Mouse (Mus musculus) heart, postnatal 25 days (tissue): Measurements from ENCODE around the gene Metrn. TPM values are rescaled to one million over a fixed set of nuclear protein-coding genes. Genes with fewer than 3 reads are reported as not detected.

ENCODE experiments used
- DNase-seq: peaks from one replicate; pipeline ENCODE4 v3.0.0; 2022; ENCODE audit warnings: low spot score
- intact Hi-C: fragments of 180-260 bp; cut with DNase I; formaldehyde crosslinking; loops from one replicate; pipeline ENCODE4 v1.15.1; 2025
- total RNA-seq, 2 experiments: library from RNA; stranded (reverse); gene quantifications; 2 replicates each; pipeline ENCODE4 v1.2.3; 2021

Gene Metrn
- total RNA-seq, 2 experiments from 2014 or later: 74.4 to 75.1 TPM

GRCm38 (mm10) chr17:25785281-25785745, 11.6 kb downstream of the Metrn start, which contains the start of gene Haghl:
Gene Haghl, minus strand, starts transcription at chr17:25785673.
- intact Hi-C loops: no loop called here
- peak; percentile 89 for DNase-seq

GRCm38 (mm10) chr17:25783861-25784574, 12.9 kb downstream of the Metrn start:
- intact Hi-C loops: no loop called here
- DNase-seq: no peak

DNA sequence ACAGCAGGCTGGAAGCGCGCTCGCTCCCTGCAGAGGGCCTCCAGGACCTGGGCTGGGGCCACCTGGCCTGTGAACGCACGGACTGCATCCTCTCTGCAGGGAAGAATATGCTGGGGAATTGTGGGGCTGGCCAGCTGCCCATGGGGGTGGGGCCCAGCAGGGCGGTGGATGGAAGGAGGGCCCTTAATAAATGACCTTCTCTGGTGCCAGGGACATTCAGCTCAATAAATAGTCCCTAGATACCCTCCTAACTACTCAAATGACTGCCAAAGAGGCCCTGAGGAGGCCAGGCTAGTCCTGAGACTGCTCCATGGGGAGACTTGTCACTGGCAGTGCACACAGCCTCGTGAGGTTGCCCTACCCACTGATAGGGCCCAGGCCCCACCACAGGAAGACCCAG, 13.8 kb downstream of the Metrn start:
- DNase-seq: no peak
- intact Hi-C loops: no loop called here

- DNase-seq: no peak
- intact Hi-C loops: no loop called here
These were observed 15.6 kb downstream of the Metrn start for GRCm38 (mm10) chr17:25781339-25781738.

DNA sequence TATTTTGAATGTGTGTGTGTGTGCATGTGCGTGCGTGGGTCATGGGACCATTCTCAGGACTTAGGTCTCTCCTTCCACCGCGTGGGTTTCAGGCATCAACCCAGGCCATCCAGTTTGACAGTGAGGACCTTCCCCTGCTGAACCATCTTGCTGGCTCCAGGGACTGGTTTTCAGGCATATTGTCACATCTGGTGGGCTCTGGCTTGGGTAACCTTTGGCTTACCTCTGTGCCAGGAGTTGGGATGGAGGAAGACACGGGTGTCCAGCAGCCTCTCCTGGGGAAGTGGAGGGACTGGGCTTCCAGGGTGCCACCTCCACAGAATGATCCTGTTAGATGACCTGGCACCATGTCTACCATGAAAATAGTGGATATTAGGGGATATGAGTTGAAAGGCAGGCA, 19.0 kb downstream of the Metrn start:
- DNase-seq: no peak
- intact Hi-C loops: loop anchor here (10.0 kb wide), 1 partner anchor 477 kb away; the partner anchor contains the start of gene Luc7l

- intact Hi-C loops: loop anchor here (10.0 kb wide), 1 partner anchor 479 kb away; the partner anchor contains the start of gene Luc7l
- DNase-seq: no peak
These were observed 21.4 kb downstream of the Metrn start for GRCm38 (mm10) chr17:25775318-25776062.

DNA sequence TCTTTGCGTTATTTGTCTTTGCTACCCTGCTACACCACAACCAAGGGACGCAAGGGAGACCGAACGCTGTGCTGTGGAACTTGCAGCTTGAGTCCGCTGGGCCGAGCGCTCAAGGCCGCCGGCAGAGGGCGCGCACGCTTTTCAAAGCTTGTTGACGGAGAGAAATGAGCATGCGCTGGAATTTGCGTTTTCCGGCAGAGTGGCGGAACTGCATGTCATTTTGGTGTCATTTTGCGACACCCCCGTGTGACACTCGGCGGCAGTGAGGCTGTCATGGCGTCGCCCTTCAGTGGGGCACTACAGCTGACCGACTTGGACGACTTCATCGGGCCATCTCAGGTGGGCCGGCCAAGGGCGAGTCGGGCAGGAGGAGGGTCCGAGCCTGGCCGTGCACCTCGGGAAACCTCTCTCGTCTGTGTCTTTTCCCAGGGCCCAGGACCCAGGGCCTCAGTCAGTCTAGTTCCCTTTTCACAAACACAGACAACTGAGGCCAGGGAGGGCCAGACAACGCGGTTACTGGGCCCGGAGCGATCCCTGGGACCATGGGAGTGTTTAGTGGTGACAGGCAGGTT, 23.3 kb downstream of the Metrn start, which contains the start of gene Narfl:
Gene Narfl, plus strand, starts transcription at position 228 of the 572 bp plus-strand sequence.
- peak; percentile 89 for DNase-seq
- intact Hi-C loops: loop anchor here (1.0 to 10.0 kb wide), 2 partner anchors 28 to 481 kb away; partner anchors contain the start of gene Luc7l

DNA sequence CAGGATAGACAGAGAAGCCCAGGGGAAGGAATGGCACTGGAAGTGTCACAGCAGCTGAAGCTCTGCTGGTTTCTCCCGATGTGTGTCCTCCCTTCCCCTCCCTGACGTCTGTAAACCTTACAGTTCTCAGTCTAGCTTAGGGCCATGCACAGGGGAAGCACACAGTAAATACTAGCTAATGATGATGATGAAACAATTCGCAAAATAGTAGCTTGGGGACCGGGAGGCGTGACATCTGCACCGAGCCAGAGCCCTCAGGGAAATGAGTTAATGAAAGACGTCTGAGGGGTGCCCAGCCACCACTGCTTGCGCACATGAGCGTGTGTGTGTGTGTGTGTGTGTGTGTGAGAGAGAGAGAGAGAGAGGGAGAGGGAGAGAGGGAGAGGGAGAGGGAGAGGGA, 27.6 kb downstream of the Metrn start:
- intact Hi-C loops: no loop called here
- no peak for DNase-seq

DNA sequence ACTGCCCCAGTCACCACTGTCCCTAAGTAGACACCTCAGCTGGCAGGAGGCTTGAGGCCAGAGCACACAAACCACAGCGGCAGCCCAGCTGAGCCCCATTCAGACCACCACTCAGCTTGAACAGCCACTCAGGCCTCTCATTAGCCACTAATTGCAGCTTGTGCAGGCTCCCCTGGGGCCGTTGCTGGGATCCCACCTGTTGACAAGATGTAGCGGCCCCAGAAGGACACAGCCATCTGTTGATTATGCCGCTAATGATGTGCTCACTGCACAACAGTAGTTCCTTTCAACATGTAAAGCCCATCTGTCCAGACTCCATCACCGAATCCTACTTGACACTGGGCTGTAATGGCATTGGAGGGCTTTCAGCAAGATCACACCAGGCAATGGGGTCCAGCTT, 31.1 kb downstream of the Metrn start:
- no peak for DNase-seq
- intact Hi-C loops: no loop called here

DNA sequence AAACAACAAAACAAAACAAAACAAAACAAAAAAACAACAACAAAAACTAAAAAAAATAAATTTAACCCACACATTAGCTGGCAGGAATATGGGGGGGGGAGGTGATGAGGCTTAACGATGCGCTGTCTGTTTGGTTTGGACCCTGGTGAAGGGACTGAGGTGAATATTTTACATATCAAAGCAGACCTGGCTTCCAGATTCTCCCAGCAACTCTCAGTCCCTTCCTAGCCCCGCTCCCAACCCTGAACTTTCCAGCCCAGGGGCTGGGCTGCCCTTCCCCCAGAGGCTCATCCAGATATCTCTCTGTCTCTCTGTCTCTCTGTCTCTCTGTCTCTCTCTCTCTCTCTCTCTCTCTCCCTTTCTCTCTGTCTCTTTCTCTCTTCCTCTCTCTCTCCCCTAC, 34.3 kb downstream of the Metrn start:
- no peak for DNase-seq
- intact Hi-C loops: no loop called here

GRCm38 (mm10) chr17:25761561-25761970, 35.4 kb downstream of the Metrn start:
- intact Hi-C loops: no loop called here
- no peak for DNase-seq

GRCm38 (mm10) chr17:25760148-25760547, 36.8 kb downstream of the Metrn start:
- intact Hi-C loops: no loop called here
- DNase-seq: no peak

- intact Hi-C loops: no loop called here
These were observed 39.2 kb downstream of the Metrn start for GRCm38 (mm10) chr17:25757691-25758090.

GRCm38 (mm10) chr17:25756378-25757242, 40.3 kb downstream of the Metrn start:
- intact Hi-C loops: no loop called here
- no peak for DNase-seq

More at GRCm38 (mm10) chr17:25757691-25758090, 39.2 kb downstream of the Metrn start:
- no peak for DNase-seq

DNA sequence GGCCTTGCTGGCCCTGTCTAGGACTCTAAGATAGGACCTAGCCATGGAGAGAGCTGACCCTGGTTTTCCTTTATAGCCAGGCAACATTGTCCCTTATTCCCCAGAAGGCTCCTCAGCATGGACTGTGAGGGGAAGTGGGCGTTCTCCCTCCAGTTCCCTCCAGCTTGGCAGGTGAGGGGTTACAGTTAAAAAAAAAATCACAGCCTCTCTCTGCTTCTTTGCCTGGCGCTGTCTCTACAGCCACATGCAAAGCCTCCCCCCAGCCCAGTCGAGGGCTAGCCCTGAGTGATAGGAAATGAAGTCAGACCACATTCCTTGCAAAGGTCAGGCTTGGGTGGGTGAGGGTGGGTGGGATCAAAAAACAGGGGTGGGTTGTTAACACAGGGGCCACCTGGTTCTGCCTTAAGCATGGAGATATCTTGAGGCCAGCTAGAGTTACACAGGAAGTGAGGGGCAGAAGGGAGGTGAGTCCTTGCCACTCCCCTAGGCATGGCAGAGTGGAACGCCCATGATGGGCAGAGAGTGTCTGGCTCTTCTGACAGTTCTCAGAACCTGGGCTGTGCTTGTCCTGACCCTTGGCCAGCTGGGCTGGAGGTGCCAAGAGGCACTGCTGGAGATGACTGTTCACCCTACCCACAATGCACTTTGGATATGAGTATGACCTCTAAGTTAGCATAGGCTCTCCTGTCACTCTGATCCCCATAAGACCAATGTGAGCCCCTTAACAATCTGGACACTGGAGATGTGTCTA, 41.1 kb downstream of the Metrn start:
- intact Hi-C loops: no loop called here
- DNase-seq: no peak

DNA sequence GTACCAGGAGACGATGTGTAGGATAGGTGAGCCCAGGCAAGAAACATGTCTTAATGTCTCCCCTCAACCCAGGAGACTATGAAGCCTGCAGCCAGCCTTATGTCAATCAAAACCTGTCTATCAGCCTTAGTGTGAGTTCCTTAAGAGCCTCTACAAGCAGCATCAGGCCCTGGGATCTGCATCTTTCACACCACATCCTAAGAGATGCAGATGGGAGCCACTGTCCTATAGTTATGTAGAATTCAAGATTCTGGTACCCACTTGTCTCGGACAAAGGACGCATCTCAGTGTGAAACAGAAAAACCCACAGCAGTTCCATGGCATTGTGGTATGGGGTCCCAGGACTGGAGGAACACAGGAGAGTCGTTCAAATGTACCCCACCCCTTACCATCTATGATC, 41.9 kb downstream of the Metrn start:
- intact Hi-C loops: no loop called here
- DNase-seq: no peak

DNA sequence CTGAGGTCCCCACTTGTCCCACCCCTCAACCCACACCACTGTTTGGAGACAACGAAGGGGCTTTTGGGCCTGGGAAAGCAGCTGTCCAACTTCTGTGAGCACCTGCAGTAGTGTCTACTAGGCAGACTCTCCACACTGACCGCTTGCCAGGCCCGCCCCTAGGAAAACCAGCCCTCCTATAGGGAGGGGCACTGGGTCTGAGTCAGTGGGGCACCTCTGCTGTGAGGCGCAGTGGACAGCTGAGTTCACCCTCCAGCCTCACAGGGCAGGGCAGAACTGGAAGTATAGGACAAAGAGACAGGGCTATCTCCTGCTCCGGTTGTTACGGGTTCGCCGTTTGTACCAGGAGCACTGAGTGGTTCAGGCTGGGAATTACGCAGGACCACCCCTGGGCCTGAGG, 42.7 kb downstream of the Metrn start, which contains the start of gene Msln:
Gene Msln, minus strand, starts transcription at position 138 of the 400 bp plus-strand sequence.
- intact Hi-C loops: no loop called here

DNA sequence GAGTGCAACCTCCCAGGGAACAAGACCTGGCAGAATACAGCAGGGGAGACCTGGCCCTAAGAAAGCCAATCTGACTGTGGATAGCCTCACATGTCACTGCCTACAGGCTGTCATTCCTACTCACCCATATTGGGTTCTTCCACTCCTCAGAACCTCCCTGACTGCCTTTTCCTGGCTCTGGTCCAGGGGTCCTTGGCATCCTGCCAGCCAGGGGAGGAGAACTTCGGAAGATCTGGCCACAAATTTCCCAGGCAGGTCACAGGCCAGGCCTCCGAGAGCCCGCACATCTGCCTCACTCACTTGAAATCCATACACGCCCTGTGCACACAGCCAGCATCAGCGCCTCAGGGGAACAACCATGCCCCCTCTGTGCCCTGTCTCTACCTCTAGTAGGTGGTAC, 45.5 kb downstream of the Metrn start:
- intact Hi-C loops: no loop called here
- DNase-seq: no peak

More for the DNA sequence above, 42.7 kb downstream of the Metrn start, which contains the start of gene Msln:
- DNase-seq: no peak

GRCm38 (mm10) chr17:25749314-25749713, 47.6 kb downstream of the Metrn start:
- intact Hi-C loops: no loop called here
- DNase-seq: no peak
